Mouse (Mus musculus) embryonic facial prominence, embryonic 15.5 days (tissue): ENCODE data around the gene March6. TPM values are rescaled to one million over a fixed set of nuclear protein-coding genes. Genes with fewer than 3 reads are reported as not detected.

Source experiments
- ATAC-seq: fragments of 200-750 bp; cut with Nextera tagmentation; 2 replicates; pipeline ENCODE4 v1.8.0; 2017; ENCODE audit warnings: low read depth, moderate TSS enrichment; ENCODE audit not compliant: insufficient number of reproducible peaks, low FRiP score, low TSS enrichment
- H3K27ac ChIP-seq: fragments of 300-500 bp; sonication (generic); replicated peaks from 2 replicates; pipeline ENCODE4 v1.5.1; 2015; ENCODE audit warnings: mild to moderate bottlenecking, inconsistent platforms
- H3K27me3 ChIP-seq: fragments of 300-500 bp; sonication (generic); 2 replicates; pipeline ENCODE4 v1.6.1; 2015; ENCODE audit warnings: inconsistent platforms
- H3K36me3 ChIP-seq: fragments of 300-500 bp; sonication (generic); 2 replicates; pipeline ENCODE4 v1.6.1; 2015; ENCODE audit warnings: mild to moderate bottlenecking, inconsistent platforms
- H3K4me1 ChIP-seq: fragments of 300-500 bp; sonication (generic); 2 replicates; pipeline ENCODE4 v1.6.1; 2015; ENCODE audit warnings: inconsistent platforms
- H3K4me2 ChIP-seq: fragments of 300-500 bp; sonication (generic); replicated peaks from 2 replicates; pipeline ENCODE4 v1.6.1; 2015; ENCODE audit warnings: mild to moderate bottlenecking, inconsistent platforms
- H3K4me3 ChIP-seq: fragments of 300-500 bp; sonication (generic); replicated peaks from 2 replicates; pipeline ENCODE4 v1.5.1; 2015; ENCODE audit warnings: mild to moderate bottlenecking, inconsistent platforms
- H3K9ac ChIP-seq: fragments of 300-500 bp; sonication (generic); 2 replicates; pipeline ENCODE4 v1.6.1; 2015; ENCODE audit warnings: inconsistent platforms
- H3K9me3 ChIP-seq: fragments of 300-500 bp; sonication (generic); replicated peaks from 2 replicates; pipeline ENCODE4 v1.6.1; 2016; ENCODE audit warnings: inconsistent platforms
- WGBS: fragments of 180-500 bp; shearing (Covaris S2); methylation state at CpG from one replicate; pipeline ENCODE4 v1.1.7; 2015; 5-methylcytosine and 5-hydroxymethylcytosine counted together
- polyA plus RNA-seq: library from polyadenylated mRNA; unstranded; fragments of >200 nt; fragmentation: Nextera tagmentation; extraction: Ambion mirVana; gene quantifications from 2 replicates; pipeline ENCODE4 v1.2.1, GENCODE M21; 2015

March6 gene
- polyA plus RNA-seq, 1 experiment from 2014 or later: 24.5 TPM

DNA sequence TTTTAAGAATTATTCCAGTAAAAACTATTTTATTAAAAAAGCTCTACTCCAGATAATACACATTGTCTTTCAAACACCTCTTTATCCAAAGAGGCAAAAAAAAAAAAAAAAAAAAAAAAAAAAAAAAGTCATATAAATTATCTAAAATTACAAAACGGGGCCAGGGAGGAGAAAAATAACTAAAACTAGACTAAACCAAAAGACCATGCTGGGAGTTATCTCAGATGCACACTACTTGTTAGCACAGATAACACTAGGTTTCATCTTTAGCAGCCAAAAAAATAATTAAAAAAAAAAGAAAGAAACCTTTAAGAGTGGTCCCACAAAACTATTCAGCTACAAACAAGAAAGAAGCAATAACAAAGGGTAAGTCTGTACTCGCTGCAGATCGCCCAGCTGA, 27.4 kb downstream of the March6 start:
- Histone ChIP-seq H3K4me1 (no peaks in the 10 kb centered on the region), H3K27me3 (no peaks in the 10 kb centered on the region), H3K27ac (no peak overlapping the region), H3K4me3 (no peak overlapping the region), H3K9ac (no peak overlapping the region), H3K9me3 (no peaks in the 10 kb centered on the region), H3K36me3 (peaks cover 24% of the 10 kb centered on the region), H3K4me2 (no peak overlapping the region)
- ATAC-seq: no peak
- 85% methylated on average over 3 of the region's 3 CpGs for WGBS

DNA sequence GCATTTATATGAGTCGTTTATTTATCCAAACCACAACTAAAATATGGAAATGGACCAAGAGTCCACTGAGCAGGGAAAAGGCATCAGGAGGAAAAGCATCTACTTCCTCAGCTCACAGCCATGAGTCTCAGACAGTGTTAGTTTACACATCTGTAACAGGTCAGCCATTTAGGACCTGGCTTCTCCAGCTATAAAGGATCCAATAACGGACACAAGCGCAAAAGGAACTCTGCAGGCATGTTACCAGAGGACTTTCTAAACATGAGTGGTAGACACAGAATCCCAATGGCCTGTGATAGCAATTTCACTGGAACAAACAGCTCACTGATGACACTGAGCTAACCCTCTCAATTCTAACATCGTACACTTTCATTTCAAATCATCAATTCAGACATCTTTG, 27.9 kb downstream of the March6 start:
- Histone ChIP-seq H3K27me3 (no peaks in the 10 kb centered on the region), H3K4me3 (no peak overlapping the region), H3K4me1 (no peaks in the 10 kb centered on the region), H3K9ac (no peak overlapping the region), H3K27ac (no peak overlapping the region), H3K9me3 (no peaks in the 10 kb centered on the region), H3K4me2 (no peak overlapping the region), H3K36me3 (peaks cover 27% of the 10 kb centered on the region)
- ATAC-seq: no peak
- WGBS: 80% methylated on average over 4 of the region's 4 CpGs

DNA sequence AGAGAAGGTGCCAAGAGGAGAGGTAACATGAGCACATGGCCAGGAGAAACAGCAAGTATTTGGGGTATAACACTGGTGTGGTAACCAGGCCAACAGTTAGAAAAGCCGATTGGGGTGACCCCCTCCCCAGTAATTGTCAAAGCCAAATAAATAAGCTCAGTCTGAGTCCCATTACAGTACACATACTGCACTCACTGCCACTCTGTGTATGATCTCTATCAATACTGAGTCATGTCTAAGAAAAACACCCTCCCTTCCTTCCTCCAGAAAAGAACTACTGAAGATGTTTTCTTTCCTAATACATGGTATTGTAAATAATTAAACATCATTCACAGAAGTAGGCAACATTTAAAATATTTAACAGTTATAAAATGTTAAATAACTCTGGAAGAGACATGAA, 28.5 kb downstream of the March6 start:
- H3K9ac ChIP-seq: no peak overlapping the region
- H3K4me3 ChIP-seq: no peak overlapping the region
- ATAC-seq: no peak
- H3K27me3 ChIP-seq: no peaks in the 10 kb centered on the region
- whole genome bisulfite sequencing: 86% methylated on average over 1 of the region's 1 CpGs
- H3K9me3 ChIP-seq: no peaks in the 10 kb centered on the region
- no peak overlapping the region for H3K4me2 ChIP-seq
- H3K4me1 ChIP-seq: no peaks in the 10 kb centered on the region
- H3K27ac ChIP-seq: no peak overlapping the region
- H3K36me3 ChIP-seq: peaks cover 33% of the 10 kb centered on the region

DNA sequence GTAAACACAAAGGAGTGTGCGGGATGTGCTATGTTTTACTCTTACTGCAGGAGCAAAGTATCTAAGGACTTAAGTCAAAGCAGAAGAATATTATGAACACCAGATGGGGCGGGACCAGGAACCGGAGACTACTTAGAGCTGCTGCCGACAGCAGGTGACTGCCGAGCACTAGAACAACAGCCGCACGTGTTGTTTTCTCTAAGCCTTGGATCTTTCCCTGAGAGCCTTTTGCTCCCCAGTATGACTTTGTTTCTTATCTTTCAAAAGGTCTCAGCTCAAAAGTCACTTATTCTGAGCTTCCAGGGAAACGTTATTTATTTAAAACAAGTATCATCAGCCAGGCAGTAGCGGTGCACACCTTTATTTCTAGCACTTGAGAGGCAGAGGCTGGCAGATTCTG, 36.0 kb downstream of the March6 start:
- no peaks in the 10 kb centered on the region for H3K4me1 ChIP-seq
- H3K9me3 ChIP-seq: no peaks in the 10 kb centered on the region
- H3K4me2 ChIP-seq: no peak overlapping the region
- H3K27ac ChIP-seq: no peak overlapping the region
- no peak overlapping the region for H3K4me3 ChIP-seq
- peaks cover 57% of the 10 kb centered on the region for H3K36me3 ChIP-seq
- no peak overlapping the region for H3K9ac ChIP-seq
- H3K27me3 ChIP-seq: no peaks in the 10 kb centered on the region
- ATAC-seq: no peak
- 76% methylated on average over 9 of the region's 9 CpGs for WGBS

DNA sequence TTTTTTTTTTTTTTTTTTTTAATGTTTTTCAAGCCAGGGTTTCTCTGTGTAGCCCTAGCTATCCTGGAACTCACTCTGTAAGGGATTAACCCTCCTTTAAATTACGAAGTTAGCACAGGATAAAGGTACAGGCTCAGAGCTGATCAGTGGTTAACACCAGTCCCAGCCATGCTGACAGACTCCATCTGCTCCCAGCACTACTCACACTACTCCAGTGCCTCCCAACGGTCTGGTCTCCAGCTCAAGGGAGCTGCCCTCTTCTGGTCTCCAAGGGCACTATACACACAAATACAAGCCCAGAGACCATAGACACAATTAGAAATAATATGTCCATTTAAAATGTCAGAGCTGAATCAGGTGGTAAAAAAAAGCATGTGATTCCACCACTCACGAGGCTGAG, 36.5 kb downstream of the March6 start:
- ATAC-seq: no peak
- Histone ChIP-seq H3K4me3 (no peak overlapping the region), H3K9me3 (no peaks in the 10 kb centered on the region), H3K36me3 (peaks cover 58% of the 10 kb centered on the region), H3K9ac (no peak overlapping the region), H3K4me2 (no peak overlapping the region), H3K27ac (no peak overlapping the region), H3K27me3 (no peaks in the 10 kb centered on the region), H3K4me1 (no peaks in the 10 kb centered on the region)
- 73% methylated on average over 3 of the region's 3 CpGs for WGBS

DNA sequence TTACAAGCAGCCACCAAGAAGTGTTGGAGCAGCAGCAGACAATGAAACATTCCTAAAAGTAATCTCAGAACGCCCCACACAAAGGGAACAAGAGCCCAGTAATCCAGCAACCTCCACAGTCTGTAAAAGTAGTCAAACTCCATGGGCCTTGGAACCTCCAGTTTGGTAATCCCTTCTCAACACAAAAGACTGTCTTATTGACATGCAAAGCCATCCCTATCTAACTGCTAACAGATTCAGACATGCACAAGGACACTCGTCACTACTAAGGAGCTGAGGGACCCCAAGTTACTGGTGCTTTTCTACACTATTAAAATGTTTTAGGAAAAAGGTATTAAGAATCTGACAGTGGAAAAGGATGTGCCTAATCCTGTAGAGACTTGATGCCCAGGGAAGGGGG, 43.4 kb downstream of the March6 start:
- Histone ChIP-seq H3K4me1 (no peaks in the 10 kb centered on the region), H3K9me3 (no peaks in the 10 kb centered on the region), H3K4me3 (no peak overlapping the region), H3K36me3 (peaks cover 43% of the 10 kb centered on the region), H3K4me2 (no peak overlapping the region), H3K27ac (no peak overlapping the region), H3K9ac (no peak overlapping the region), H3K27me3 (no peaks in the 10 kb centered on the region)
- no peak for ATAC-seq
- WGBS: 74% methylated on average over 2 of the region's 2 CpGs

DNA sequence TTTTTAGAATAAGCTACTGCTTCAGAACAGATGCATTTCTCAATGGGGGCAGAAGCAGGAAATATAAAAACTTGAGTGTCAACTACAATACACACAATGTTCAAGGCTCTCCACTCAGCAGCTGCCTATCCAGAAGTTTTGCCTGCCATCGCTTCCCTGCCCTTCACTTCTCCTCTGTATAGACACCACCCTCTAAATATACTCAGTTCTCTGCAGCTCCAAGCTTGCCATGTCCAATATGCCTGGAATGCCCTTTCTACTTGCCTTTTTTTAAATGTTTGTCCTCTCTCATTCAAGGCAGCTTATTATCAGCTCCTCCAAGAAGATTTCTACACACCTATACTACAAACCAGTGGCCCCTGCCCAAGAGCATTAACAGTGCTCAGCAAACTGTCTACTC, 54.2 kb downstream of the March6 start:
- Histone ChIP-seq H3K4me2 (no peak overlapping the region), H3K9ac (no peak overlapping the region), H3K9me3 (no peaks in the 10 kb centered on the region), H3K4me1 (no peaks in the 10 kb centered on the region), H3K27me3 (no peaks in the 10 kb centered on the region), H3K27ac (no peak overlapping the region), H3K4me3 (no peak overlapping the region), H3K36me3 (peaks cover 65% of the 10 kb centered on the region)
- WGBS: 96% methylated on average over 1 of the region's 1 CpGs
- ATAC-seq: no peak

DNA sequence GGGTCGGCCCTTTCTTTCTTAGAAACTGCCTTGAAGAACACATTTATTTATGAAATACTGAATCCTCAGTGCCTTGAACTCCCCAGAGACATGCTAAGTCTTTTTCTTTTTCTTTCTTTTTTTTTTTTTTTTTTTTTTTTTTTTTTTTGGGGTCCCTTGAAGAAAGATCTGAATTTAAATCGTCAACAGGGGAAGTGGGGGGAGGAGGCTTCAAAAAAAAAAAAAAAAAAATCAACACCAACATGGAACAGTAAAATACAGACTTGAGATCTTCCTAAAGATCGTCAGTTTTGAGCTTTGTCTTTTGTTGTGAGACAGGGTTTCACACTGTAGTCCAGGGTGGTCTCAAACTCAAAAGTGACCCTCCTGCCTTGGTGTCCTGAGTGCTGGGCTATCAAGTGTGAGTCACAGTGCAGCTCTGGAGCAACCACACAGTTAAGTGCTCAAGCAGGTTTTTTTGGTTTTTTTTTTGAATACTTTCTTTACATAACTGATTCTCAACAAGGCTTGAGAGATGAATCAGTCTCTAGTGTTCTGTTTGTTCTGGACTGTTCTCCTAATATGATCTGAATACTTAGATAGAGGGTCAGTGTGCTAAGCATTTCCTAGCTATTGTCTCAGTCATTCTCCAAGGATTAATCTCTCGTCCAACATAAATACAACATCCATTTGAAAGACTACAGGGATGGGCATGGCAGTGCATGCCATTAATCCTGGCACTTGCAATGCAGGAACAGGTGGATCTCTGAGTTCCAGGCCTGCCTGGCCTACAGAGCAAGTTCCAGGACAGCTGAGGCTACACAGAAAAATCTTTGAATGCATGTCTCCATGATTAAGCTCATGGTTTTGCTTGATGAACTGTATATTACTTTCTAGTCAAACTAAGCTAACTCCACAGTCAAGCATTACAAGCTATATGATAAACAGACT, 57.9 kb downstream of the March6 start:
- no peaks in the 10 kb centered on the region for H3K4me1 ChIP-seq
- no peak overlapping the region for H3K27ac ChIP-seq
- no peak overlapping the region for H3K9ac ChIP-seq
- no peak overlapping the region for H3K4me3 ChIP-seq
- H3K9me3 ChIP-seq: no peaks in the 10 kb centered on the region
- H3K4me2 ChIP-seq: no peak overlapping the region
- H3K36me3 ChIP-seq: peaks cover 50% of the 10 kb centered on the region
- no peak for ATAC-seq
- WGBS: 77% methylated on average over 4 of the region's 4 CpGs
- H3K27me3 ChIP-seq: no peaks in the 10 kb centered on the region

DNA sequence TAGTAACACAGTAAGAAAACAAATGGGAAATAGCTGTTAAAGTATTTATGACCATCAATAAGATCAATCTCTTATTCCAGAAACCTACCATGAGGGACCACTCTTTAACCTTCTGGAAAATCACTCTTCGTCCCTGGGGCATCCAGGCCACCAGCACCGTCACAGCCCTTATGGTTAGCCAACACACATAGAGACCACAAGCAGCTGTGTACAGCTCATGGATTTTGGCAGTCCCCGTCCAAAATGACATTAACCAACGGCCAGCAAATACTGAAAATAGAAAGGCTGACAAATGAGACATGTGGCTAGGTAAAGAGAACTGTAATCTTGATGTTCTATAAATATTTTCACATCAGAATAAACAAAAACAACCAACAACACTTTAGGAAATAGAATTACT, 59.3 kb downstream of the March6 start:
- Histone ChIP-seq H3K4me3 (no peak overlapping the region), H3K4me1 (no peaks in the 10 kb centered on the region), H3K9ac (no peak overlapping the region), H3K36me3 (peaks cover 54% of the 10 kb centered on the region), H3K4me2 (no peak overlapping the region), H3K27me3 (no peaks in the 10 kb centered on the region), H3K9me3 (no peaks in the 10 kb centered on the region), H3K27ac (no peak overlapping the region)
- no peak for ATAC-seq
- WGBS: 83% methylated on average over 4 of the region's 4 CpGs

DNA sequence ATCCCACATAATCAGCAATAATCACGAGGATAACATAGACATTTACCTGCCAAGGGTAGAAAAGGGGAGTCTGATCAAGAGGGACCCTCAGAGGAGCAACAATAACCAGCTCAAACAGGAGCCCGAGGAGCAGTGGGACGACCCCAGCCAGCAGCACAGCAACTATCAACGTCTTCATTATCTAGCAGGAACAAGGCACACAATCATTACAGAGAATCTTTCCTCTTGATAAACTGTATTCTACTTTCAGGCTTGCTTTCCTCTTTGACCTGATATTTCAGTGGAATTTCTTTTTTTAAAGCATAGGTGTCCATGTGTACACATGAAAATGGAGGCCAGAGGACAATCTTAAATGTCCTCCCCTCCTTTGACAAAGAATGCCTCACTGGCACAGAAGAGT, 61.4 kb downstream of the March6 start:
- H3K9ac ChIP-seq: no peak overlapping the region
- peaks cover 65% of the 10 kb centered on the region for H3K36me3 ChIP-seq
- no peaks in the 10 kb centered on the region for H3K27me3 ChIP-seq
- H3K27ac ChIP-seq: no peak overlapping the region
- H3K4me2 ChIP-seq: no peak overlapping the region
- ATAC-seq: no peak
- WGBS: 89% methylated on average over 4 of the region's 4 CpGs
- no peak overlapping the region for H3K4me3 ChIP-seq
- no peaks in the 10 kb centered on the region for H3K4me1 ChIP-seq
- no peaks in the 10 kb centered on the region for H3K9me3 ChIP-seq

DNA sequence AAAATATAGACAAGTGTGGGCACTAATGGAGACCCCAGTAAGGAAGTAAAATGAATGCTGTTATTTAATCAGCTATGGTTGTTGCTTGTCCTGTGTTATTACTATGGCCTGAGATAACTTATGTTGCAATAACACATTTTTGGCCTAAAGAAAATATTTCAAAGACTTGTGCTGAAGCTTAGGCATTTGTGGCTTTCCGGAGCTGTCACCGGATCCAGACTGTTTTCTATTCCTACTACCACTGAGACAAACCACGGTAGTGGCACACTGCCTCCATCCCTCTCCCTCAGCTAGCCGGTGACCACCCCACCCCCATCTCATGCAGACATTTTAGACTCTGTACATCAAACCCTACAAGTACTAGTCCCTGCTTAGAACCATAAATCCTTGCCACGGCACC, 62.0 kb downstream of the March6 start:
- no peak for ATAC-seq
- Histone ChIP-seq H3K4me3 (no peak overlapping the region), H3K4me1 (no peaks in the 10 kb centered on the region), H3K27me3 (no peaks in the 10 kb centered on the region), H3K9ac (no peak overlapping the region), H3K4me2 (no peak overlapping the region), H3K27ac (no peak overlapping the region), H3K36me3 (peaks cover 67% of the 10 kb centered on the region), H3K9me3 (no peaks in the 10 kb centered on the region)
- 83% methylated on average over 5 of the region's 5 CpGs for WGBS

DNA sequence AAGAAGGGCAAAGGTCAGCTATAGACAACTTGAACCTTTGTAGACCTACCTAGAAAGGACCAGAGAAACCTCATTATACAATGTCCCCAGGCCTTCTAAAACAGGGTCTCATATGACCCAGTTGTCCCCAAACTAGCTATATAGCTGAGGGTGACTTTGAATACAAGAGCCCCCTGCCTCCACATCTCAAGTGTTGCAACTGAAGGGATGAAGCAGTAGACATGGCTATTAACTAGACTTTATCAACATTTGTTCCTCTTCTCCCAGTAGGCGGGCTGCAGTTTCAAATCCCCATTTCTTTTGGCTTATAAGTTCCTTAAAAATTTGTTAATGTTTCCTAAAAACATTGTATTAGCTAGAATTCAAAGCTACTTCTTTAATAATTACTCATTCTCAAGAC, 64.1 kb downstream of the March6 start:
- H3K4me3 ChIP-seq: no peak overlapping the region
- WGBS: 97% methylated on average over 1 of the region's 1 CpGs
- no peaks in the 10 kb centered on the region for H3K4me1 ChIP-seq
- H3K9me3 ChIP-seq: no peaks in the 10 kb centered on the region
- H3K9ac ChIP-seq: no peak overlapping the region
- H3K4me2 ChIP-seq: no peak overlapping the region
- H3K27me3 ChIP-seq: no peaks in the 10 kb centered on the region
- ATAC-seq: no peak
- H3K36me3 ChIP-seq: peaks cover 80% of the 10 kb centered on the region
- H3K27ac ChIP-seq: no peak overlapping the region
